Mouse (Mus musculus): ENCODE measurements at regions not wholly inside any gene's neighbourhood (a gene's known extent, or its start where the extent isn't known, plus 50 kb on each side); places are given as distances from the start of the nearest gene placed in this dataset.
A peak's percentile ranks its signal among the peaks of the same experiment; 100 is the strongest.

DNA sequence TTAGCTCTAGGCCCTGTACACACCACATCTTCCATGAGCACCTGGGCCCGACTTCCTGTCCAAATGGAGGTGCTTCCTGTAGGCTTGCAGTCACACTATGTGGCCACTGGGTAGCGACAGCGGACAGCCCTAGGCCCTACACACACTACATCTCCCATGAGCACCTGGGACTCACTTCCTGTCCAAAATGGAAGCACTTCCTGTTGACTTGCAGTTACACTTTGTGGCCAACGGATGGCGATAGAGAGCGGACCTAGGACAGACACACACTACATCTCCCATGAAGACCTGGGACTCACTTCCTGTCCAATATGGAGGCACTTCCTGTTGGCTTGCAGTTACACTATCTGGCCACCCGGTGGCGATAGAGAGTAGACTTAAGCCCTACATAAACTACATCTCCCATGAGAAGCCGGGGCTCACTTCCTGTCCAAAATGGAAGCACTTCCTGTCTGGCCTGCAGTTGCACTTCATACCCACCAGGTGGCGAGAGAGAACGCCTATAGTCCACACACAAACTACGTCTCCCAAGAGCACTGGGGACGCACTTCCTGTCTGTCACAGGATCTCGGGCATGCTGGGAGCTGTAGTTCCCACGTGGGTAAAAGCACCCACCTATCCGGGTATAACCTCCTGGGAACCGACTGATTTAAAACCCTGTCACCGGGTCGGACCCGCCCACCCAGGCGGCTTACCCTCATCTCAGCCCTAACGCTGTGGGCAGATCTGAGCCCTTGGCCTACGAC, 96.1 kb upstream of the Rab39b start (continued):
- TF ChIP-seq CHD1 (IDR thresholded peaks at IDR 0.05; ENCODE audit: low read depth, low read length), result no peak
- TF ChIP-seq ZKSCAN1 (IDR thresholded peaks at IDR 0.05; ENCODE audit: low read depth, low read length), result peak; percentile 81
- peak; percentile 81 for TF ChIP-seq USF1 (IDR thresholded peaks at IDR 0.05; ENCODE audit: low read depth, low read length)
- TF ChIP-seq EP300 (IDR thresholded peaks at IDR 0.05; ENCODE audit: low read depth in 1 of 2, low read length in 2 of 2), result no peak
- TF ChIP-seq UBTF (IDR thresholded peaks at IDR 0.05; ENCODE audit: borderline replicate concordance, insufficient read depth, low read depth, low read length), result peak; percentile 100
- no peak for TF ChIP-seq POLR2A (IDR thresholded peaks at IDR 0.05; ENCODE audit: control insufficient read depth in 1 of 2, insufficient read depth in 1 of 2, low read depth in 1 of 2, low read length in 2 of 2, poor library complexity in 1 of 2)
- TF ChIP-seq BHLHE40 (IDR thresholded peaks at IDR 0.05; ENCODE audit: borderline replicate concordance, low read depth, low read length), result no peak
- TF ChIP-seq MYB (IDR thresholded peaks at IDR 0.05; ENCODE audit: low read depth, low read length), result no peak
- peak; percentile 83 for TF ChIP-seq ELF1 (IDR thresholded peaks at IDR 0.05; ENCODE audit: low read depth, low read length)
- peak; percentile 99 for TF ChIP-seq TBP (IDR thresholded peaks at IDR 0.05; ENCODE audit: low read depth, low read length)
- TF ChIP-seq SMC3 (IDR thresholded peaks at IDR 0.05; ENCODE audit: low read depth, low read length), result peak; percentile 57
- no peak; the same call in 1 of the 2 replicates for TF ChIP-seq MAX (IDR thresholded peaks at IDR 0.05; ENCODE audit: low read length)
- TF ChIP-seq ETS1 (IDR thresholded peaks at IDR 0.05; ENCODE audit: low read depth, low read length), result no peak
- TF ChIP-seq JUND (IDR thresholded peaks at IDR 0.05; ENCODE audit: low read depth, low read length), result no peak
- no peak for TF ChIP-seq ZNF384 (IDR thresholded peaks at IDR 0.05; ENCODE audit: low read depth, low read length)
- peak; percentile 57 for TF ChIP-seq MXI1 (IDR thresholded peaks at IDR 0.05; ENCODE audit: low read depth, low read length)
- no peak for TF ChIP-seq USF2 (IDR thresholded peaks at IDR 0.05; ENCODE audit: borderline replicate concordance in 1 of 2, insufficient read depth in 1 of 2, low read depth in 1 of 2, low read length in 2 of 2)

DNA sequence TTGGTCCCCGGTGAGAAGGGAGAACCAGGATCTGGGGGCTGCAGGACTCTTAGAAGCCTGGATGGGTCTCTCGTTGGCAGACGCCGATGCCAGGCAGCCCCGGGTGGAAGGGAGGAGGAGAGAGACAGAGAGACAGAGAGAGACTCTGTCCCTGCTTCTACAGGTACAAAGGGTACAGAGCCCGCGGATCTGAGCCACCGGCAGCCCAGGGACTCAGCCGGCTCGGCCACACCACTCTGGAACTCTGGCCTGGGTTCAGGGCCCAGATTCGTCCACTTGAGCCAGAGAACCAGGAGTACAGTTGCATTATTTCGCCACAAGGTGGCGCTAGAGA, 95.5 kb upstream of the Rab39b start:
- no peak overlapping the region for H3K4me3 ChIP-seq (ENCODE audit: control insufficient read depth in 1 of 2, insufficient read depth in 1 of 2, low read depth in 2 of 2, low read length in 2 of 2)

More for the DNA sequence above, 95.5 kb upstream of the Rab39b start:
- Histone ChIP-seq H3K27ac (ENCODE audit: control insufficient read depth, low read depth, low read length) (no peak overlapping the region), H3K36me3 (ENCODE audit: control insufficient read depth in 1 of 2, insufficient read depth in 2 of 2, low read length in 2 of 2) (no peaks in the 10 kb centered on the region), H3K27me3 (ENCODE audit: control insufficient read depth in 1 of 2, insufficient read depth in 2 of 2, low read length in 2 of 2) (no peaks in the 10 kb centered on the region), H3K9me3 (replicated peaks; ENCODE audit: insufficient read depth, low read length) (no peaks in the 10 kb centered on the region), H3K4me1 (ENCODE audit: control insufficient read depth in 1 of 2, insufficient read depth in 2 of 2, low read length in 2 of 2) (no peaks in the 10 kb centered on the region), H3K79me2 (ENCODE audit: control insufficient read depth, insufficient read depth, low read length, poor library complexity) (no peaks in the 10 kb centered on the region), H3K9ac (ENCODE audit: control insufficient read depth, low read depth, low read length, poor library complexity, severe bottlenecking) (no peak overlapping the region)
- no peak for DNase-seq (ENCODE audit: low read depth, low spot score)
- TF ChIP-seq MYC (IDR thresholded peaks at IDR 0.05; ENCODE audit: low read depth, low read length), result no peak
- no peak for TF ChIP-seq MAFK (IDR thresholded peaks at IDR 0.05; ENCODE audit: borderline replicate concordance, low read depth, low read length)
- no peak for TF ChIP-seq MXI1 (IDR thresholded peaks at IDR 0.05; ENCODE audit: low read depth, low read length)
- TF ChIP-seq RCOR1 (IDR thresholded peaks at IDR 0.05; ENCODE audit: low read depth, low read length), result no peak
- no peak for TF ChIP-seq HCFC1 (IDR thresholded peaks at IDR 0.05; ENCODE audit: low read depth, low read length)
- no peak for TF ChIP-seq ETS1 (IDR thresholded peaks at IDR 0.05; ENCODE audit: low read depth, low read length)
- no peak for TF ChIP-seq CTCF (IDR thresholded peaks at IDR 0.05 in 2 of 3, conservative IDR thresholded peaks at IDR 0.05 in 1 of 3; ENCODE audit: control insufficient read depth in 1 of 3, insufficient read depth in 1 of 3, low read depth in 2 of 3, low read length in 3 of 3, poor library complexity in 1 of 3, severe bottlenecking in 1 of 3)
- no peak for TF ChIP-seq KAT2A (conservative IDR thresholded peaks at IDR 0.05; ENCODE audit: low read depth, low read length)
- TF ChIP-seq TAL1 (IDR thresholded peaks at IDR 0.05; ENCODE audit: low read length), result no peak
- no peak for TF ChIP-seq CHD2 (IDR thresholded peaks at IDR 0.05; ENCODE audit: low read length)
- TF ChIP-seq GABPA (IDR thresholded peaks at IDR 0.05; ENCODE audit: low read depth, low read length), result no peak
- no peak for TF ChIP-seq ZC3H11A (IDR thresholded peaks at IDR 0.05; ENCODE audit: low read depth, low read length)
